Mouse (Mus musculus): Measurements from ENCODE around the gene St3gal6.

GRCm38 (mm10) chr16:58570694-58571264 is 46.7 kb upstream of the St3gal6 start:
- no peak for TF ChIP-seq FOSL1 (IDR thresholded peaks at IDR 0.05; ENCODE audit: insufficient read depth, low read length, poor library complexity, severe bottlenecking)
- TF ChIP-seq CTCF (IDR thresholded peaks at IDR 0.05; ENCODE audit: control insufficient read depth, insufficient read depth, insufficient read length), result no peak
